Comparison of ENCODE assay signal across 15 mouse cellular contexts in the genomic region with DNA sequence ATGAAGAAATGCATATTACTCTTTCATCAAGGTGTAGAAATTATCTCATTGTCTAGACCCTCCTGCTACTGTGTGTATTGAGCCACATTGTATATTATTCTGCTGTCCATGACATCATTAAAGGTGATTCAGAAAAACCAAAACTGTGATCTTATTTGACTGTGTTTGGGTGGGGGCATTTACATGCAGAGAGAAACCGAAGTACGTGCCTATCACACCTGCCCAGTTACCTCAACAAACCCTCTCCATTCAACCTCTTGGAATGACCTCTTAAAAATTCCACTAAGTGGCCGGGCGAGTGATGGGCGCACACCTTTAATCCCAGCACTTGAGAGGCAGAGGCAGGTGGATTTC.
"Had no signal": no experiment of that assay in that cellular context is flagged by ENCODE, and none has a peak within 500 bp of the region (broad histone marks: within the 10 kb centered on the region; RNA-seq: fewer than 3 reads in every experiment).

No protein-coding gene starts in this region.

- ATAC-seq: liver, postnatal 0 days; lung, postnatal 0 days; midbrain, embryonic 15.5 days had no signal

- DNase-seq: kidney, adult 18-20 months; kidney, adult 9 months; kidney, postnatal 14 days; kidney, postnatal 4 days; left cerebral cortex, postnatal 4 days; liver, postnatal 0 days; right cerebral cortex, postnatal 25 days; spleen, adult 18-20 months had no signal

- H3K36me3 ChIP-seq: limb, embryonic 12.5 days; limb, embryonic 15.5 days; midbrain, embryonic 12.5 days; midbrain, embryonic 15.5 days; neural tube, embryonic 13.5 days; stomach, embryonic 15.5 days had no signal

- H3K27me3 ChIP-seq: limb, embryonic 12.5 days; limb, embryonic 15.5 days; midbrain, embryonic 15.5 days; neural tube, embryonic 13.5 days; stomach, embryonic 15.5 days had no signal
